Mouse (Mus musculus): ENCODE data around the gene Nat14.

DNA sequence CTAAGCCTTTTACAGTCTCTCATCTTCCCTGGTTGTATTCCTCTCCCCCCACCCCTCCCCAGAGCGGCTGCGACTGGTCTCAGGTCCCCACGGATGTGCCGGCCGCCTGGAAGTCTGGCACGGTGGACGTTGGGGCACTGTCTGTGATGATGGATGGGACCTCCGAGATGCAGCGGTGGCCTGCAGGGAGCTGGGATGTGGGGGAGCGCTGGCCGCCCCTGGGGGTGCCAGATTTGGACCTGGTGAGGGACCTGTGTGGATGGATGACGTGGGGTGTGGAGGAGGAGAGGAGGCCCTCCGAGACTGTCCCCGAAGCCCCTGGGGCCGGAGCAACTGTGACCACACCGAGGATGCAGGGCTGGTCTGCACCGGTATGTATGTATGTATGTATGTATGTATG is 6.5 kb downstream of the Nat14 start:
- TF ChIP-seq POLR2A (IDR thresholded peaks at IDR 0.05; ENCODE audit: low read depth, low read length) (no peak), CTCF (IDR thresholded peaks at IDR 0.05; ENCODE audit: extremely low read depth, insufficient read depth, insufficient read length, insufficient replicate concordance) (no peak)

Measured in spleen, adult 2 months (tissue).